Mouse (Mus musculus): Measurements from ENCODE around the gene Bmp4. TPM values are rescaled to one million over a fixed set of nuclear protein-coding genes. Genes with fewer than 3 reads are reported as not detected.
A peak's percentile ranks its signal among the peaks of the same experiment; 100 is the strongest.

Gene Bmp4
- polyA plus RNA-seq, 1 experiment from 2014 or later, result 23.7 TPM

DNA sequence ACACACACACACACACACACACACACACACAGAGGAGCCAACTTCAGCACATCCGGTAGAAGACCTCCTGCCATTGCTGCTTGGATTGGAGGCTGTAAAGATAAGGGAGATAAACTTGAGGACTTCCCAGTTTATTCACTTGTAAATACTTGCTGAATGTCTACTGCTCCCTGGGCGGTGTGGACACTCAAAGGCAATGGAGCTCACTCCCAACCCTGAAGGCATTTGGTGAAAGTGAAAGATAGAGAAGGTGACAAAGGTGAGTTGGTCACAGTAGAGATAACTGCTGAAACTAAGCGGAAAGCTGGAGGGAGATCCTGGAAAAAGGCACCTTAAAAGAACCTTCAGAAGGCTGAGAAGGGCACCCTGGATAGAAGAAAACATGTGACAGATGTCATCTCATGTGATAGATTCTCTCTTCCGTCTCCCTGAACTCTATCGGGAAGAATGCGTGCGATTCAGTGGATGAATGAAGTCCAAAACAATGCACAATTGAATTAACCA, 22.1 kb upstream of the Bmp4 start:
- Histone ChIP-seq H3K4me2 (replicated peaks; ENCODE audit: low read depth, low read length) (no peak overlapping the region), H3K9me3 (ENCODE audit: control insufficient read depth, low read length) (no peaks in the 10 kb centered on the region), H3K36me3 (ENCODE audit: control insufficient read depth, insufficient read depth, low read length) (no peaks in the 10 kb centered on the region), H3K4me3 (ENCODE audit: low read length) (no peak overlapping the region), H3K27ac (ENCODE audit: low read depth, low read length) (no peak overlapping the region), H3K27me3 (ENCODE audit: control insufficient read depth, insufficient read depth, low read length) (no peaks in the 10 kb centered on the region), H3K4me1 (ENCODE audit: control insufficient read depth, insufficient read depth, low read length) (no peaks in the 10 kb centered on the region), H3K9ac (ENCODE audit: low read depth, low read length) (no peak overlapping the region)
- 82% methylated on average over 7 of the region's 7 CpGs for WGBS
- ATAC-seq (ENCODE audit: low FRiP score, low TSS enrichment), result no peak

DNA sequence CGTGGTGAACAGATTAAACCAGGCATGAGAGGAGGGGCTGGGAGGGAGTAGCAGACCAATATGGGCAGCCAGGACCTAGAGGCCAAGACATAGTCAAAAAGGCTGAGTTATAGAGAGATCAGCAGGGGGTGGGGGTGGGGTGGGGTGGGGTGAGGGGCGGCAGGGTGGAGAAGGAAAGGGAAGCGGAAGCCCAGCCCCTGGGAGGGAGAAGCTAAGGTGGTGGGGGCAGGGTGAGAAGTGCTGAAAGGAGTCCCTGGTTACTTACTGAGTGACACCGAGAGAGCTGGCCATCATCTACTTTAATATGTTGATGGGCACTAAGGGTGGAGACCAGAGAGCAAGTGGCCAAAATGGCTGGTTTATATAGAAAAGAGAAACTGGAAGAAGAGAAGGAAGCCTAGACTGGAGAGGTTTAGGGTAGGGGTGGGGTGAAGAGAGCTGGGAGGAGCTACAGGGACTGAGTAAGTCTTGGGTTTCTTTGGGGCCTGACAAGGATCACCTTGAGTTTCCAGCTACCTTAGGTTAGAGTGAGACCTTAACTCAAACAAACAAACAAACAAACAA, 20.2 kb upstream of the Bmp4 start:
- ATAC-seq (ENCODE audit: low FRiP score, low TSS enrichment), result no peak

DNA sequence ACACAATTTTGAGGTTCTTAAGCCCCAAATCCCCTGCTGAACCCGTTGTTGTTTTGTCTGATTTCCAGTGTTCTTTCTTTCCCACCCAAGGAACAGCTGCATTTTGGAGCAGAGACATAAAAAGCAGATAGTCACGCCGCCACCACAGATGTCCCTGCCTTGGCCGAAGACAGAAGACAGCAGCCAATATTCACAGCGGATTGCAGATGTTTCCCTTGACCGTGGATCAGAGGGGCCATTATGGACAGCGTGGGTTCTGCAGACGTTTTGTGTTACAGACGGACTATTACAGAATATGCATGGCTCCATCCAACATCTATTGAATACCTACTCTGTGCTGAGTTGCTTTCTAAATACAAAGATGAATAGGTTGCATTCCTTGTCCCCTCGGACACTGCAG, 18.5 kb upstream of the Bmp4 start:
- H3K9me3 ChIP-seq (ENCODE audit: control insufficient read depth, low read length), result no peaks in the 10 kb centered on the region
- H3K27me3 ChIP-seq (ENCODE audit: control insufficient read depth, insufficient read depth, low read length), result no peaks in the 10 kb centered on the region
- H3K4me3 ChIP-seq (ENCODE audit: low read length), result no peak overlapping the region
- 91% methylated on average over 10 of the region's 10 CpGs for WGBS
- H3K27ac ChIP-seq (ENCODE audit: low read depth, low read length), result no peak overlapping the region
- no peaks in the 10 kb centered on the region for H3K36me3 ChIP-seq (ENCODE audit: control insufficient read depth, insufficient read depth, low read length)
- no peak overlapping the region for H3K4me2 ChIP-seq (replicated peaks; ENCODE audit: low read depth, low read length)
- no peaks in the 10 kb centered on the region for H3K4me1 ChIP-seq (ENCODE audit: control insufficient read depth, insufficient read depth, low read length)
- no peak overlapping the region for H3K9ac ChIP-seq (ENCODE audit: low read depth, low read length)
- ATAC-seq (ENCODE audit: low FRiP score, low TSS enrichment), result no peak

More for the DNA sequence above, 20.2 kb upstream of the Bmp4 start:
- Histone ChIP-seq H3K4me2 (replicated peaks; ENCODE audit: low read depth, low read length) (no peak overlapping the region), H3K4me1 (ENCODE audit: control insufficient read depth, insufficient read depth, low read length) (no peaks in the 10 kb centered on the region), H3K36me3 (ENCODE audit: control insufficient read depth, insufficient read depth, low read length) (no peaks in the 10 kb centered on the region), H3K27me3 (ENCODE audit: control insufficient read depth, insufficient read depth, low read length) (no peaks in the 10 kb centered on the region), H3K9me3 (ENCODE audit: control insufficient read depth, low read length) (no peaks in the 10 kb centered on the region), H3K27ac (ENCODE audit: low read depth, low read length) (no peak overlapping the region), H3K9ac (ENCODE audit: low read depth, low read length) (no peak overlapping the region), H3K4me3 (ENCODE audit: low read length) (no peak overlapping the region)
- WGBS, result 62% methylated on average over 4 of the region's 4 CpGs

DNA sequence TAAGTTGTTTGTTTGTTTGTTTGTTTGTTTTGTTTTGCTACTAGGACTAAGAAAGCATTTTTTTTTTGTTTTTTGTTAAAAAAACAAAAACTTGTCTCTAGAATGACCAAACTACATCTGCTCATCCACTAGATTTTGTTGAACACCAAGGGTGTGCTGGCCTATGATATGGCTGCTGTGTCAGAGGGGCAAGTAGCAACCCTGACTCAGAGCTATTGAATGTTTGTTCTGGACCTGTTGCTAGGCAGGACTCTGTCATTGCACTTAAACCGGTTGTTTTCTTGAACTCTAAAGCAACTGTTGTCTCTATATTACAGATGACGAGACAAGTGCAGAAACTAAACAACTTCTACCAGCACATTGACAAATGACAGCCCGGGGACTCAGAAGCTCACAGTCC, 17.9 kb upstream of the Bmp4 start:
- H3K4me3 ChIP-seq (ENCODE audit: low read length), result no peak overlapping the region
- no peak for ATAC-seq (ENCODE audit: low FRiP score, low TSS enrichment)
- H3K4me2 ChIP-seq (replicated peaks; ENCODE audit: low read depth, low read length), result no peak overlapping the region
- no peaks in the 10 kb centered on the region for H3K4me1 ChIP-seq (ENCODE audit: control insufficient read depth, insufficient read depth, low read length)
- 68% methylated on average over 3 of the region's 3 CpGs for WGBS
- H3K27me3 ChIP-seq (ENCODE audit: control insufficient read depth, insufficient read depth, low read length), result no peaks in the 10 kb centered on the region
- H3K9ac ChIP-seq (ENCODE audit: low read depth, low read length), result no peak overlapping the region
- no peaks in the 10 kb centered on the region for H3K36me3 ChIP-seq (ENCODE audit: control insufficient read depth, insufficient read depth, low read length)
- H3K9me3 ChIP-seq (ENCODE audit: control insufficient read depth, low read length), result no peaks in the 10 kb centered on the region
- no peak overlapping the region for H3K27ac ChIP-seq (ENCODE audit: low read depth, low read length)

DNA sequence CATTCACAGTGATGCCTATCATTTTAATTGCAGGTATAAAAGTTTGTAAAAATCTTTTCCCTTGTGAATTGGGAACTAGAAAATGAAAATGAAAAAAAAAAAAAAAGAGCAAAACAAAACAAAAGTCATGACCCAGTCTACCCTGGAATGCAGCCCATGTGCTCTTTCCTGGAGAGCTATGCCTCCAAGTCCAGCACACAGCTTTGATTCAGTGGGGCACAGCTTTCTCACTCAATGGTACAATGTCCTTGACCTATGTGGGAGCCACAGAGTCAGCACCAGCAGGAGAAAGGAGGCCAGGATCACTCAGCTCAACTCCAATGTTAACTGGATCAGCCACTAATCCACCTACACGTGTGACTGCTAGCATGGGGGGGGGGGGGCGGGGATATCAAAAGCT, 9.5 kb upstream of the Bmp4 start:
- Histone ChIP-seq H3K9me3 (ENCODE audit: control insufficient read depth, low read length) (no peaks in the 10 kb centered on the region), H3K27ac (ENCODE audit: low read depth, low read length) (no peak overlapping the region), H3K27me3 (ENCODE audit: control insufficient read depth, insufficient read depth, low read length) (peaks cover 24% of the 10 kb centered on the region), H3K9ac (ENCODE audit: low read depth, low read length) (no peak overlapping the region), H3K36me3 (ENCODE audit: control insufficient read depth, insufficient read depth, low read length) (no peaks in the 10 kb centered on the region), H3K4me1 (ENCODE audit: control insufficient read depth, insufficient read depth, low read length) (peaks cover 6% of the 10 kb centered on the region; the same call in 1 of the 2 replicates), H3K4me3 (ENCODE audit: low read length) (no peak overlapping the region), H3K4me2 (replicated peaks; ENCODE audit: low read depth, low read length) (no peak overlapping the region)
- no peak for ATAC-seq (ENCODE audit: low FRiP score, low TSS enrichment)
- 61% methylated on average over 2 of the region's 2 CpGs for WGBS

DNA sequence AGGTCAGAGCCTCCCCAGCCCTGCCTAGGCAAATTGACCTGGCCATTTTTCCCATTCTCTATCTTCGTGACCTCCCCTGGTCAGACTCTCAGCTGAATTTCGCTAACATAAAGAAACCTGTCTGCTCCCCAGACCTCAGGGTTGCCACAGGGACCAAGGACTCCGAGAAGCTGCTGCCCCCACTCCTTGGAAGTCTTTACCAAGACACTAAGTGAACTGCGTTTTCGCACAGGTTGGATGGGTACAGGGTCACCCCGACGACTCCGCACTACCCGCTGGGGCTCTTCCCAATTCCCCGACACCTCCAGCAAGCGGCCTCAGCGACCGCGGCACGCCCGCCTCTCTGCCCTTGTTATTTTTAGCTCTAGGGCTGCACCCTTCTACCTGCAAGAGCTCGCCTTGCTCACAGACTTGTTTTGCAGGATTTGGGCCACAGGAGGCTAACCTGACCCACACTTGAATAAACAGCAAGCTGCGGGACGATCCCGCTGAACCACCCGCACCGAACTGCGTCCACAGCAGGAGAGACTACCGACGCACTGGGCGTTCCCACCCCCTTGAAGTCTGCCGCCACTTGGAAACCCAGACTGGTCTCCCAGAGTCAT, 7.7 kb upstream of the Bmp4 start:
- Histone ChIP-seq H3K27me3 (ENCODE audit: control insufficient read depth, insufficient read depth, low read length) (peaks cover 24% of the 10 kb centered on the region), H3K9me3 (ENCODE audit: control insufficient read depth, low read length) (no peaks in the 10 kb centered on the region), H3K4me3 (ENCODE audit: low read length) (peak overlapping the region; percentile 32), H3K27ac (ENCODE audit: low read depth, low read length) (no peak overlapping the region), H3K4me2 (replicated peaks; ENCODE audit: low read depth, low read length) (peak overlapping the region; percentile 47), H3K9ac (ENCODE audit: low read depth, low read length) (peak overlapping the region; percentile 23; the same call in 1 of the 2 replicates), H3K36me3 (ENCODE audit: control insufficient read depth, insufficient read depth, low read length) (no peaks in the 10 kb centered on the region), H3K4me1 (ENCODE audit: control insufficient read depth, insufficient read depth, low read length) (peaks cover 6% of the 10 kb centered on the region; the same call in 1 of the 2 replicates)
- 3% methylated on average over 27 of the region's 27 CpGs for WGBS
- ATAC-seq (ENCODE audit: low FRiP score, low TSS enrichment), result 0 out of 2 replicates have a peak, but pooled peaks have one; percentile 35

DNA sequence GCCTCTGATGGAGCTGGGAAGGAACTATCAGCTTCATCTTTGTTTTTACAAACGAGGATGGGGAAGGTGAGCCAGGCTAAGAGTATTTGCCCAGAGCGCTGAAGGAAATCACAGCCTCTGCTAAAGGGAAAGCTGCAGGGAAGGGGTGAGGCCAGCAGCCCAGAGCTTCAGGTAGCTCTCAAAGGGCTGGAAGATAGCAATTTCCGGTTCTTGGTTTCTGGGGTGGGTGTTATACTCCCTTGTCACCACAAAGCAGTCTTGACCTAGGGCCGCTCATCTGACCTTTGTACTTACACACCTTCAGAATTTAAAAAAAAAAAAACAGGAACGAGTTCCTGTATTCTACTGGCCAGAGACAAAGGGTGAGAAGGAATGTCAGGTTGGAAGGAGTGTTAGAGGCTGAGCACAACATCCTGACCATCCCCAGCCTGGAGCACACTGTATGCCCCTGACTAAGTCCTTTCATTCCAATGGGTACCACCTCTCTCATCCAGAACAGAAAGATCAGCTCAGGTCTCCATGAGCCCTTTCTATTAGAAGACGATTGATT, 1.2 kb upstream of the Bmp4 start:
- Histone ChIP-seq H3K27ac (ENCODE audit: low read depth, low read length) (no peak overlapping the region), H3K36me3 (ENCODE audit: control insufficient read depth, insufficient read depth, low read length) (no peaks in the 10 kb centered on the region), H3K4me2 (replicated peaks; ENCODE audit: low read depth, low read length) (no peak overlapping the region), H3K9me3 (ENCODE audit: control insufficient read depth, low read length) (no peaks in the 10 kb centered on the region), H3K9ac (ENCODE audit: low read depth, low read length) (no peak overlapping the region), H3K27me3 (ENCODE audit: control insufficient read depth, insufficient read depth, low read length) (peaks cover 10% of the 10 kb centered on the region), H3K4me1 (ENCODE audit: control insufficient read depth, insufficient read depth, low read length) (0 out of 2 replicates have a peak, but pooled peaks cover 12% of the 10 kb centered on the region), H3K4me3 (ENCODE audit: low read length) (no peak overlapping the region)
- no peak for ATAC-seq (ENCODE audit: low FRiP score, low TSS enrichment)
- WGBS, result 47% methylated on average over 6 of the region's 6 CpGs

DNA sequence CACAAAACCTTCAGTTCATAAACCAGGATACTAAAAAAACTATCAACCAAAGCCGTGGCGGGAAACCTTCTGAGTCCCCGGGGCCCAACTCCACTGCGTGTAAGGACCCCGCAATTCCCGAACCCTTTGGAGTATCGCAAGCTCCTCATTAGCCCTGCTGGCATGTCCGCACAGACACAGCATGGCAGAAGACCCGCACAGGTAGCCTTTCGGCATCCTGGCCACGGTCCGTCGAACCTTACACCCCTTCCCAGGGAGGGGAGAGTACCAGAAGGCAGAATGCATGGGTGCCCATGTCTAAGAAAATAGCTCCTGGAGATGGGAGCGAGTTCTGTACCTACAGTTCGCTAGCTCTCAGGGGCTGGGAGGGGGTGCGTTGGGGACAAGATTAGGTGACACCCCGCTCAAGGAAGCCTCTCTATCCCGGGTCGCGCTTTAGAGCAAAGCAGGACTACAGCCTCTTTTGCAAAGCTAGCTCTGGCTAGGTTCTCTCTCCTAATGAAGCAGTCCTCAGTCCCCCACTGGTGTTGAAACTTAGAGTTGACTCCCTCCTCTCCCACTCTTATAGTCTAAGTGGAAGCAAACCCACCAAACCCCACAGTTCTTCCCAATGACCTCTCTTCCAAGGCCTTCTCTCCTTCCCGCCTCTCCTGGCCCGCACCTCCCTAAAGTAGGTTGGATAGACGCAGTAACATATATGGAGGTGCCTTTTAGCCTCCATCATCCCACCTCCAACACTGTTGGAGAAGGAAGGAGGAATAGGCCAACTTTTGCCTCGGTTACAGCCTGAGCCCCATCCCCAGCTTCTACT, 826 bp downstream of the Bmp4 start:
- Histone ChIP-seq H3K4me2 (replicated peaks; ENCODE audit: low read depth, low read length) (peak overlapping the region; percentile 84), H3K4me3 (ENCODE audit: low read length) (peak overlapping the region; percentile 49), H3K36me3 (ENCODE audit: control insufficient read depth, insufficient read depth, low read length) (no peaks in the 10 kb centered on the region), H3K9ac (ENCODE audit: low read depth, low read length) (peak overlapping the region; percentile 54), H3K27ac (ENCODE audit: low read depth, low read length) (peak overlapping the region; percentile 55; the same call in 1 of the 2 replicates), H3K27me3 (ENCODE audit: control insufficient read depth, insufficient read depth, low read length) (peaks cover 10% of the 10 kb centered on the region), H3K4me1 (ENCODE audit: control insufficient read depth, insufficient read depth, low read length) (peaks cover 15% of the 10 kb centered on the region; the same call in 1 of the 2 replicates), H3K9me3 (ENCODE audit: control insufficient read depth, low read length) (no peaks in the 10 kb centered on the region)
- no peak for ATAC-seq (ENCODE audit: low FRiP score, low TSS enrichment)
- 3% methylated on average over 24 of the region's 24 CpGs for whole genome bisulfite sequencing
